Comparison of ENCODE assay signal across 9 mouse cellular contexts in the genomic region with DNA sequence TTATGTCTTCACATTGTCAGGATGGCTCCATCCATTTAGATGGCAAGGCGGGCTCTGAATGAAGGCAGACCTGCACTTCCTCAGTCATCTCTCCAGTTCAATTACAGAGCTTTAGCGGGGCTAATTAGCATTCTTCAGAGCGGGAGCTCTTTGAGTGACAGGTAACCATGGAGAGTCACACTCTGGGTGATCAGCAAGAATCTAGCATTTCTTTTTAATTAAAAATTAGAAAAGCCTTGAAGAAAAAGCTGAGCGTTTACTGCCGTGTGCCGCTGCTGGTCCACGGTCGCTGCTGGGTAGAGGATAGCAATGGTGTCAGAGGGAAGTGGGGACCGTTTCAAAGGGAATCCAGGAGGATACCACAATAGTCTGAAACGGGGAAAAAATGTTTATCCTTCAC.
DNase-seq lines count a peak whose midpoint lies in the region; ATAC-seq lines count a peak whose summit lies in the region.
"Had no signal": no experiment of that assay in that cellular context is flagged by ENCODE, and none has a peak within 500 bp of the region (broad histone marks: within the 10 kb centered on the region; RNA-seq: fewer than 3 reads in every experiment).

No protein-coding gene starts in this region.

- peak overlapping the region; percentile 30; the same call in 1 of the 2 replicates for H3K4me2 ChIP-seq in embryonic facial prominence, embryonic 12.5 days (replicated peaks)
- H3K4me2 ChIP-seq in hindbrain, embryonic 14.5 days (replicated peaks): peak overlapping the region; percentile 44
- peak overlapping the region; percentile 47 for H3K4me2 ChIP-seq in midbrain, embryonic 15.5 days

- no peak for ATAC-seq in embryonic facial prominence, embryonic 12.5 days (ENCODE audit: insufficient number of reproducible peaks, insufficient read depth, low FRiP score, low TSS enrichment)
- ATAC-seq in hindbrain, embryonic 14.5 days (ENCODE audit: low FRiP score): peak; percentile 87
- ATAC-seq in midbrain, embryonic 15.5 days (replicated peaks): peak; percentile 92
- ATAC-seq in erythroblast, adult 5-6 weeks (replicated peaks; ENCODE audit: low FRiP score, poor library complexity, severe bottlenecking): no peak

- peak; percentile 51 for DNase-seq in embryo, embryonic 10.5 days (ENCODE audit: low spot score)
- no peak for DNase-seq in embryo, embryonic 9.5 days (ENCODE audit: extremely low spot score)
- peak; percentile 63 for DNase-seq in hindbrain, embryonic 14.5 days (ENCODE audit: low spot score)
- DNase-seq in ovary, postnatal 14 days (ENCODE audit: low spot score): no peak
- DNase-seq in thymus, postnatal 36 days: no peak
- DNase-seq: lung, postnatal 4 days had no signal

- H3K4me1 ChIP-seq in embryonic facial prominence, embryonic 12.5 days: no peaks in the 10 kb centered on the region; the same call in 1 of the 2 replicates
- peaks cover 9% of the 10 kb centered on the region for H3K4me1 ChIP-seq in hindbrain, embryonic 14.5 days (replicated peaks; ENCODE audit: control insufficient read depth, insufficient read depth, low read length)
- H3K4me1 ChIP-seq in midbrain, embryonic 15.5 days: 0 out of 2 replicates have a peak, but pooled peaks cover 8% of the 10 kb centered on the region

- no peak overlapping the region for H3K27ac ChIP-seq in embryonic facial prominence, embryonic 12.5 days
- H3K27ac ChIP-seq in hindbrain, embryonic 14.5 days: peak overlapping the region; percentile 51; the same call in 1 of the 2 replicates
- H3K27ac ChIP-seq in midbrain, embryonic 15.5 days: peak overlapping the region; percentile 75

- H3K4me3 ChIP-seq in embryonic facial prominence, embryonic 12.5 days: no peak overlapping the region
- peak overlapping the region; percentile 13; the same call in 1 of the 2 replicates for H3K4me3 ChIP-seq in hindbrain, embryonic 14.5 days (replicated peaks; ENCODE audit: low read length)
- H3K4me3 ChIP-seq in midbrain, embryonic 15.5 days: peak overlapping the region; percentile 30

- H3K36me3 ChIP-seq in embryonic facial prominence, embryonic 12.5 days: no peaks in the 10 kb centered on the region
- H3K36me3 ChIP-seq in hindbrain, embryonic 14.5 days (replicated peaks; ENCODE audit: control insufficient read depth, insufficient read depth): no peaks in the 10 kb centered on the region
- no peaks in the 10 kb centered on the region for H3K36me3 ChIP-seq in midbrain, embryonic 15.5 days (replicated peaks)

- H3K27me3 ChIP-seq in embryonic facial prominence, embryonic 12.5 days: no peaks in the 10 kb centered on the region
- no peaks in the 10 kb centered on the region for H3K27me3 ChIP-seq in hindbrain, embryonic 14.5 days (ENCODE audit: control insufficient read depth, insufficient read depth, low read length)
- no peaks in the 10 kb centered on the region for H3K27me3 ChIP-seq in midbrain, embryonic 15.5 days (replicated peaks)

- no peak overlapping the region for H3K9ac ChIP-seq in embryonic facial prominence, embryonic 12.5 days
- peak overlapping the region; percentile 16 for H3K9ac ChIP-seq in hindbrain, embryonic 14.5 days
- H3K9ac ChIP-seq in midbrain, embryonic 15.5 days: peak overlapping the region; percentile 31; the same call in 1 of the 2 replicates

- H3K9me3 ChIP-seq in embryonic facial prominence, embryonic 12.5 days: no peaks in the 10 kb centered on the region
- H3K9me3 ChIP-seq in hindbrain, embryonic 14.5 days (ENCODE audit: control insufficient read depth, low read length): no peaks in the 10 kb centered on the region
- H3K9me3 ChIP-seq in midbrain, embryonic 15.5 days: no peaks in the 10 kb centered on the region

- 45% methylated on average over 10 of the region's 10 CpGs for WGBS in embryonic facial prominence, embryonic 12.5 days
- 13% methylated on average over 10 of the region's 10 CpGs for WGBS in hindbrain, embryonic 14.5 days
- 9% methylated on average over 10 of the region's 10 CpGs for WGBS in midbrain, embryonic 15.5 days

Comparison
In these comparisons a context has a peak if more than half of its experiments do, and no peak if none do; other contexts are left out.
1. DNase-seq: peak in embryo, embryonic 10.5 days (single experiment) and hindbrain, embryonic 14.5 days (single experiment); none in embryo, embryonic 9.5 days (single experiment), ovary, postnatal 14 days (single experiment) and thymus, postnatal 36 days (0 of 2).
2. ATAC-seq: peak in hindbrain, embryonic 14.5 days (single experiment) and midbrain, embryonic 15.5 days (single experiment); none in embryonic facial prominence, embryonic 12.5 days (single experiment) and erythroblast, adult 5-6 weeks (single experiment).
3. Peak in every context shown above with its lines, with median percentiles within 50 percentile points of each other: H3K4me2 ChIP-seq.